ENCODE assay signal across 9 mouse cellular contexts in the genomic region with DNA sequence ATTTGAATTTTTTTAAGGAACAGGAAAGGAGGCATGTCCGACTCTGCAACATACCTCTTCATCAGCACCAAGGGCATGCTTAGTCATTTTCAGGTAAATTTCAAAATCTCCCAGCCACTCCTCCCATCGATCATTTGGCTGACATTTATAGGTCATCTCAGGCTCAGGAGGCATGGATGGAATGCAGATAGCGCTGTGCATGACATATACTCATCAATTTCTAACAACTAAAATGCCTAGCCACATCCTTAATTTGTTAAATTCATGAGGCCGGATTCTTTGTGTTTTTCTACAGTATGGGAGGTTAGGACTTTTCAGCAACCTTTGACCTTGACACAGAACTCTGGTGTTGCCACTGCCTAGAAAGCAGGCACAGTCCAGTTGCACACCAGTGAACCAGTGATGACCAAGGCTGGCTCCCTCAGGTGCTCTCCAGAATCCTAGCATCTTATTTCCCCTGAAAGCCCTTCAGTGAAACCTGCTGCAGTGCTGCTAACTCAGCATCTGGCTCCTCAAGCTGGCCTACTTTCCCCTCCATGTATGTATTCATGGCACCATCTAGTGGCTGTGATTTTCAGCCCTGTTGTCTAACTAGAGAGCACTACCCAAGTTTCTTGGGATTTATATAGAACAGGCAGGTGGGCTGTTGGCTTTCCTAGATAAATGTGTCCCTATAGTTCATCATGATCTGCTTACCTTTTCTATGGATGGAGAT. TPM values are rescaled to one million over a fixed set of nuclear protein-coding genes. Genes with fewer than 3 reads are reported as not detected.
DNase-seq lines count a peak whose midpoint lies in the region; ATAC-seq and TF ChIP-seq lines count a peak whose summit lies in the region.
"Had no signal": no experiment of that assay in that cellular context is flagged by ENCODE, and none has a peak within 500 bp of the region (broad histone marks: within the 10 kb centered on the region; RNA-seq: fewer than 3 reads in every experiment).

No protein-coding gene starts in this region.

- H3K4me1 ChIP-seq in heart, embryonic 11.5 days (ENCODE audit: control insufficient read depth, insufficient read depth, low read length) = no peaks in the 10 kb centered on the region
- no peaks in the 10 kb centered on the region for H3K4me1 ChIP-seq in embryonic facial prominence, embryonic 10.5 days
- no peaks in the 10 kb centered on the region for H3K4me1 ChIP-seq in hindbrain, postnatal 0 days (ENCODE audit: insufficient read depth, low read length)

- H3K36me3 ChIP-seq in heart, embryonic 11.5 days (ENCODE audit: control insufficient read depth, insufficient read depth, low read length) = no peaks in the 10 kb centered on the region
- no peaks in the 10 kb centered on the region for H3K36me3 ChIP-seq in embryonic facial prominence, embryonic 10.5 days (replicated peaks)
- H3K36me3 ChIP-seq in hindbrain, postnatal 0 days (ENCODE audit: insufficient read depth, low read length) = no peaks in the 10 kb centered on the region

- no peaks in the 10 kb centered on the region for H3K27me3 ChIP-seq in heart, embryonic 11.5 days (ENCODE audit: control insufficient read depth, insufficient read depth, low read length)
- H3K27me3 ChIP-seq in embryonic facial prominence, embryonic 10.5 days (replicated peaks; ENCODE audit: low read depth, poor library complexity, severe bottlenecking) = no peaks in the 10 kb centered on the region
- H3K27me3 ChIP-seq in hindbrain, postnatal 0 days (ENCODE audit: insufficient read depth, low read length) = no peaks in the 10 kb centered on the region

- TF ChIP-seq CTCF in hindbrain, postnatal 0 days (IDR thresholded peaks at IDR 0.05; ENCODE audit: low read depth) = peak; percentile 90

- no peaks in the 10 kb centered on the region for H3K9me3 ChIP-seq in heart, embryonic 11.5 days (replicated peaks; ENCODE audit: control insufficient read depth, low read length)
- H3K9me3 ChIP-seq in embryonic facial prominence, embryonic 10.5 days = no peaks in the 10 kb centered on the region
- H3K9me3 ChIP-seq in hindbrain, postnatal 0 days (ENCODE audit: low read length) = no peaks in the 10 kb centered on the region

- WGBS in heart, embryonic 11.5 days (ENCODE audit: insufficient replicate concordance) = 76% methylated on average over 4 of the region's 4 CpGs
- WGBS in embryonic facial prominence, embryonic 10.5 days = 81% methylated on average over 4 of the region's 4 CpGs
- 80% methylated on average over 4 of the region's 4 CpGs for WGBS in hindbrain, postnatal 0 days

- peak; percentile 20 for DNase-seq in heart, adult 8-10 months (ENCODE audit: low spot score)
- DNase-seq in adrenal gland, adult 8-10 months = peak; percentile 30
- DNase-seq in embryonic facial prominence, embryonic 10.5 days (ENCODE audit: low spot score) = peak; percentile 25
- peak; percentile 90 for DNase-seq in hindbrain, postnatal 0 days (ENCODE audit: low spot score)
- peak; percentile 81 to 84 for DNase-seq in left cerebral cortex, postnatal 14 days (ENCODE audit: low spot score in 2 of 2)
- DNase-seq in retina, postnatal 7 days (ENCODE audit: low read depth, low spot score) = peak; percentile 61
- no peak for DNase-seq in spleen, postnatal 14 days (ENCODE audit: low spot score in 2 of 2)

- no peak for ATAC-seq in heart, embryonic 11.5 days (replicated peaks; ENCODE audit: insufficient number of reproducible peaks, low FRiP score, low TSS enrichment)
- peak; percentile 85 for ATAC-seq in hindbrain, postnatal 0 days

- intact Hi-C loops in left cerebral cortex, postnatal 14 days (cut with DNase I) = loop anchor here (5.0 kb wide), 2 partner anchors 527 to 1182 kb away; no protein-coding TSS in a partner anchor

- no peak overlapping the region for H3K9ac ChIP-seq in heart, embryonic 11.5 days (ENCODE audit: low read depth, low read length)
- no peak overlapping the region for H3K9ac ChIP-seq in hindbrain, postnatal 0 days (replicated peaks; ENCODE audit: low read length)

- no peak overlapping the region for H3K4me3 ChIP-seq in heart, embryonic 11.5 days (ENCODE audit: low read depth, low read length)
- H3K4me3 ChIP-seq in embryonic facial prominence, embryonic 10.5 days = no peak overlapping the region
- H3K4me3 ChIP-seq in hindbrain, postnatal 0 days (ENCODE audit: low read length) = no peak overlapping the region

- H3K27ac ChIP-seq in heart, embryonic 11.5 days (ENCODE audit: low read depth, low read length) = no peak overlapping the region
- H3K27ac ChIP-seq in embryonic facial prominence, embryonic 10.5 days (replicated peaks) = no peak overlapping the region
- no peak overlapping the region for H3K27ac ChIP-seq in hindbrain, postnatal 0 days

- H3K4me2 ChIP-seq in heart, embryonic 11.5 days = no peak overlapping the region
- no peak overlapping the region for H3K4me2 ChIP-seq in hindbrain, postnatal 0 days (ENCODE audit: low read depth, low read length)

RNA-seq across cellular contexts. Expression of gene Gabra5, which starts 35.9 kb away (rescaled TPM):
- not detected for total RNA-seq in heart, adult 8-10 months (2022)
- polyA plus RNA-seq in heart, embryonic 11.5 days (2014; fragmentation: Nextera tagmentation; extraction: Ambion mirVana) = 0.14 TPM in 1 of 2 replicates, not detected in the other
- total RNA-seq in adrenal gland, adult 8-10 months (2022) = under 1 TPM; 0.35 to 0.65 (median 0.47) TPM
- polyA plus RNA-seq in embryonic facial prominence, embryonic 10.5 days (2016; fragmentation: Nextera tagmentation; extraction: Ambion mirVana) = 0.06 and 0.27 TPM in 2 replicates
- 81.0 and 83.5 TPM in 2 replicates for total RNA-seq in hindbrain, postnatal 0 days (2014; rRNA removed)
- 83.0 and 86.7 TPM in 2 replicates for polyA plus RNA-seq in hindbrain, postnatal 0 days (2015; fragmentation: Nextera tagmentation; extraction: Ambion mirVana)
- total RNA-seq in left cerebral cortex, postnatal 14 days (2021) = 10 to 100 TPM; 63.8 to 80.7 TPM
- polyA plus RNA-seq: gonadal fat pad, adult 2 months had no signal

RNA-seq across cellular contexts. Expression of gene Gabrb3, which starts 54.5 kb away (rescaled TPM):
- under 1 TPM; 0.37 to 0.75 (median 0.43) TPM for total RNA-seq in heart, adult 8-10 months (2022)
- polyA plus RNA-seq in heart, embryonic 11.5 days (2014; fragmentation: Nextera tagmentation; extraction: Ambion mirVana) = 1.8 and 3.5 TPM in 2 replicates
- 10 to 100 TPM; 10.9 to 19.9 (median 14.1) TPM for total RNA-seq in adrenal gland, adult 8-10 months (2022)
- 2.3 and 2.5 TPM in 2 replicates for polyA plus RNA-seq in embryonic facial prominence, embryonic 10.5 days (2016; fragmentation: Nextera tagmentation; extraction: Ambion mirVana)
- 125 and 134 TPM in 2 replicates for total RNA-seq in hindbrain, postnatal 0 days (2014; rRNA removed)
- 34.0 and 39.3 TPM in 2 replicates for polyA plus RNA-seq in hindbrain, postnatal 0 days (2015; fragmentation: Nextera tagmentation; extraction: Ambion mirVana)
- 100 to 1,000 TPM; 248 to 270 TPM for total RNA-seq in left cerebral cortex, postnatal 14 days (2021)

Comparison
In these comparisons a context has a peak if more than half of its experiments do, and no peak if none do; other contexts are left out.
1. DNase-seq: peak in heart, adult 8-10 months (single experiment), adrenal gland, adult 8-10 months (single experiment), embryonic facial prominence, embryonic 10.5 days (single experiment), hindbrain, postnatal 0 days (single experiment), left cerebral cortex, postnatal 14 days (2 of 2) and retina, postnatal 7 days (single experiment); none in spleen, postnatal 14 days (0 of 2).
2. RNA of gene Gabra5, which starts 35.9 kb away (total RNA-seq): 81.0 to 83.5 TPM in hindbrain, postnatal 0 days and 63.8 to 80.7 TPM in left cerebral cortex, postnatal 14 days; 0.35 to 0.65 TPM in adrenal gland, adult 8-10 months and not detected in heart, adult 8-10 months; every median in the first group is over 10 times any median in the second.
3. RNA of gene Gabrb3, which starts 54.5 kb away (total RNA-seq): 248 to 270 TPM in left cerebral cortex, postnatal 14 days, 125 to 134 TPM in hindbrain, postnatal 0 days and 10.9 to 19.9 TPM in adrenal gland, adult 8-10 months; 0.37 to 0.75 TPM in heart, adult 8-10 months; every median in the first group is over 4 times any median in the second.